Mouse (Mus musculus) kidney, postnatal 4 days (tissue): Measurements from ENCODE around the gene Lrrc58.

Experiments used
- DNase-seq, 2 experiments: peaks; one replicate each; pipeline ENCODE4 v3.0.0; 2021; ENCODE audit warnings: mixed read lengths in 2 of 2

The Lrrc58 gene

DNA sequence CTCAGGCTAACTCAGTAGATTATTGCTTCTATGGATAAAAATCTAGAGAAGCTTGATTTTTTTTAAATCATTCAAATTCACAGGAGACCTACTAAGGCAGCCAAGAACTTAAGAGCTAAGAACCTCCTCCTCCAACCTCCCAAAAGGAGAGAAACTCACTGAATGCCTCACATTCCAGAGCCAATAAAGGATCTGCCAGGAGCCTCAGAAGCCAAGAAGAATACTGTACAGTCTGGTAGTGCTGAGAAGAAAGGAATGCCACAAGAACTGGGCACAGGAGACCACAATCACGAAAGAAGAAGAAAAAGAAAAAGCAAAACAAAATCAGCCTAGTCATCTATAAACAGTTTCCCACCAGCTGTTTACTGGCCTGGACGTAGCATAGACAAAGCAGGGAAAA is 60.8 kb downstream of the Lrrc58 start:
- no peak for DNase-seq

DNA sequence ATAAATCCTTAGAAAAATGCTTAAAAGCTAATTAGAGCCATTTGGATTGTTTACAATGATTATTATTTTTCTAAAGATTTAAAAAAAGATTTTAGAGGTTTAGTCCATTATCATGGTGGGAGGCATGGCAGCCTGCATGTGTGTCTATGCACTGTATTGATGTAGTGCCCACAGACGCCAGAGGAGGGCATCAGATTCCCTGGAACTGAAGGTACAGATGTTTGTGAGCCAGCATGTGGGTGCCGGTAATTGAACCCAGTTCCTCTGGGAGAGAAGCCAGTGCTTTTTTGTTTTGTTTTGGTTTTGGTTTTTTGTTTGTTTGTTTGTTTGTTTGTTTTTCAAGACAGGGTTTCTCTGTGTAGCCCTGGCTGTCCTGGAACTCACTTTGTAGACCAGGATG is 61.4 kb downstream of the Lrrc58 start:
- DNase-seq = no peak

DNA sequence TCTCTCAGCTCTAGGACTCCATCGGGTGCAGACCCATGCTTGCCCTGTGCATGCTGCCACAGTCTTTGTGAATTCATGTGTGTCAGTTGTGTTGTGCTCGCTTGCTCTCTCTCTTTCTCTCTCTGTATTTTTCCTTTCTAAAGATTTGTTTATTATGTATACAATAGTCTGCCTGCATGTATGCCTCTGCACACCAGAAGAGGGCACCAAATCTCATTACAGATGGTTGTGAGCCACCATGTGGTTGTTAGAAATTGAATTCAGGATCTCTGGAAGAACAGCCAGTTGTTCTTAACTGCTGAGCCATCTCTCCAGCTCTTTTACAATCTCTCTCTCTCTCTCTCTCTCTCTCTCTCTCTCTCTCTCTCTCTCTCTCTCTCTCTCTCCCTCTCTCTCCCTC is 66.7 kb downstream of the Lrrc58 start:
- DNase-seq = no peak

- DNase-seq = no peak
These were observed 69.1 kb downstream of the Lrrc58 start for GRCm38 (mm10) chr16:37937276-37937675.
